In genomic region chr12:98733165-98733564, GRCm38 (mm10) we compare ENCODE assay signal across 8 mouse cellular contexts. TPM values are rescaled to one million over a fixed set of nuclear protein-coding genes. Genes with fewer than 3 reads are reported as not detected.
DNase-seq lines count a peak whose midpoint lies in the region; ATAC-seq and TF ChIP-seq lines count a peak whose summit lies in the region.

No protein-coding gene starts in this region.

- WGBS in forebrain, embryonic 16.5 days, result 69% methylated on average over 3 of the region's 3 CpGs
- 42% methylated on average over 3 of the region's 3 CpGs for WGBS in liver, postnatal 0 days (ENCODE audit: insufficient replicate concordance)

- H3K36me3 ChIP-seq in forebrain, embryonic 16.5 days (ENCODE audit: control insufficient read depth, insufficient read depth), result no peaks in the 10 kb centered on the region
- H3K36me3 ChIP-seq in liver, postnatal 0 days (replicated peaks; ENCODE audit: insufficient read depth, low read length), result no peaks in the 10 kb centered on the region

- peaks cover 25% of the 10 kb centered on the region for H3K4me1 ChIP-seq in forebrain, embryonic 16.5 days (replicated peaks; ENCODE audit: control insufficient read depth, insufficient read depth, low read length)
- H3K4me1 ChIP-seq in liver, postnatal 0 days (ENCODE audit: insufficient read depth), result peaks cover 22% of the 10 kb centered on the region

- 0 out of 2 replicates have a peak overlapping the region, but pooled peaks have one; percentile 7 for H3K9ac ChIP-seq in forebrain, embryonic 16.5 days (replicated peaks; ENCODE audit: low read depth, low read length)
- peak overlapping the region; percentile 52; the same call in 1 of the 2 replicates for H3K9ac ChIP-seq in liver, postnatal 0 days (replicated peaks)

- intact Hi-C loops in gastrocnemius, adult 2 months (cut with DNase I), result no loop called here

- no peak for DNase-seq in gastrocnemius, adult 2 months
- no peak for DNase-seq in gastrocnemius, adult 8-10 months (ENCODE audit: low spot score in 2 of 2)
- DNase-seq in liver, postnatal 0 days, result no peak
- no peak for DNase-seq in frontal cortex, postnatal 10 days (ENCODE audit: low spot score in 2 of 2)
- no peak for DNase-seq in frontal cortex, postnatal 25 days (ENCODE audit: low spot score in 2 of 2)
- no peak for DNase-seq in spleen, adult 18-20 months

- peak overlapping the region; percentile 88 for H3K4me3 ChIP-seq in gastrocnemius, adult 2 months
- H3K4me3 ChIP-seq in forebrain, embryonic 16.5 days (replicated peaks; ENCODE audit: low read length), result peak overlapping the region; percentile 62
- peak overlapping the region; percentile 65 for H3K4me3 ChIP-seq in liver, postnatal 0 days (ENCODE audit: low read depth, low read length)

- ATAC-seq in CD4-positive, CD25-positive, alpha-beta regulatory T cell, adult 4 months, result peak; percentile 56
- no peak for ATAC-seq in forebrain, embryonic 16.5 days
- ATAC-seq in liver, postnatal 0 days, result no peak

- H3K9me3 ChIP-seq in forebrain, embryonic 16.5 days (ENCODE audit: control insufficient read depth, low read length), result no peaks in the 10 kb centered on the region
- H3K9me3 ChIP-seq in liver, postnatal 0 days (ENCODE audit: low read length), result no peaks in the 10 kb centered on the region

- TF ChIP-seq CTCF in gastrocnemius, adult 2 months (IDR thresholded peaks at IDR 0.05), result no peak
- no peak for TF ChIP-seq CTCF in liver, postnatal 0 days (IDR thresholded peaks at IDR 0.05; ENCODE audit: low read depth)

- 0 out of 2 replicates have a peak overlapping the region, but pooled peaks have one; percentile 90 for H3K27ac ChIP-seq in gastrocnemius, adult 2 months
- H3K27ac ChIP-seq in forebrain, embryonic 16.5 days (ENCODE audit: low read length), result no peak overlapping the region
- H3K27ac ChIP-seq in liver, postnatal 0 days (ENCODE audit: low read depth), result no peak overlapping the region

- H3K4me2 ChIP-seq in forebrain, embryonic 16.5 days (ENCODE audit: low read length), result peak overlapping the region; percentile 82
- H3K4me2 ChIP-seq in liver, postnatal 0 days (ENCODE audit: low read depth, low read length), result peak overlapping the region; percentile 83

- no peaks in the 10 kb centered on the region for H3K27me3 ChIP-seq in forebrain, embryonic 16.5 days (replicated peaks; ENCODE audit: control insufficient read depth, insufficient read depth, low read length)
- H3K27me3 ChIP-seq in liver, postnatal 0 days (ENCODE audit: insufficient read depth, low read length), result peaks cover 18% of the 10 kb centered on the region

- no peak for TF ChIP-seq EP300 in liver, postnatal 0 days (IDR thresholded peaks at IDR 0.05; ENCODE audit: low read depth)

RNA-seq across cellular contexts. Expression of gene Ptpn21, which starts 4.0 kb away (rescaled TPM):
- total RNA-seq in gastrocnemius, adult 2 months (2021), result 10 to 100 TPM; 32.8 to 34.9 TPM
- total RNA-seq in gastrocnemius, adult 8-10 months (2022), result 10 to 100 TPM; 35.2 to 44.5 (median 39.7) TPM
- polyA plus RNA-seq in CD4-positive, CD25-positive, alpha-beta regulatory T cell, adult 4 months (2017; shearing (Covaris generic)), result 1 to 10 TPM; 4.7 to 6.9 TPM
- polyA plus RNA-seq in forebrain, embryonic 16.5 days (2015; fragmentation: Nextera tagmentation; extraction: Ambion mirVana), result 5.4 and 5.5 TPM in 2 replicates
- polyA plus RNA-seq in liver, postnatal 0 days (2015; fragmentation: Nextera tagmentation; extraction: Ambion mirVana), result 4.0 and 4.1 TPM in 2 replicates

RNA-seq across cellular contexts. Expression of gene Zc3h14, which starts 13.6 kb away (rescaled TPM):
- total RNA-seq in gastrocnemius, adult 2 months (2021), result 10 to 100 TPM; 45.2 to 47.7 TPM
- total RNA-seq in gastrocnemius, adult 8-10 months (2022), result 10 to 100 TPM; 46.7 to 55.3 (median 49.1) TPM
- polyA plus RNA-seq in CD4-positive, CD25-positive, alpha-beta regulatory T cell, adult 4 months (2017; shearing (Covaris generic)), result 10 to 100 TPM; 35.2 to 39.0 TPM
- polyA plus RNA-seq in forebrain, embryonic 16.5 days (2015; fragmentation: Nextera tagmentation; extraction: Ambion mirVana), result 127 and 136 TPM in 2 replicates
- 28.8 and 29.2 TPM in 2 replicates for polyA plus RNA-seq in liver, postnatal 0 days (2015; fragmentation: Nextera tagmentation; extraction: Ambion mirVana)
